Mouse (Mus musculus) heart, embryonic 10.5 days (tissue): Measurements from ENCODE around the gene Timm44. TPM values are rescaled to one million over a fixed set of nuclear protein-coding genes. Genes with fewer than 3 reads are reported as not detected.
A peak's percentile ranks its signal among the peaks of the same experiment; 100 is the strongest.

Source experiments
- DNase-seq: peaks from one replicate; pipeline ENCODE4 v3.0.0-alpha.2; 2017; ENCODE audit warnings: low spot score
- H3K27ac ChIP-seq: fragments of 300-500 bp; sonication (generic); 2 replicates; pipeline ENCODE4 v1.5.1; 2016; ENCODE audit warnings: mild to moderate bottlenecking
- H3K27me3 ChIP-seq: fragments of 300-500 bp; sonication (generic); 2 replicates; pipeline ENCODE4 v1.6.1; 2016; ENCODE audit warnings: mild to moderate bottlenecking; ENCODE audit not compliant: poor library complexity, insufficient read depth, severe bottlenecking
- H3K36me3 ChIP-seq: fragments of 300-500 bp; sonication (generic); 2 replicates; pipeline ENCODE4 v1.6.1; 2016; ENCODE audit warnings: mild to moderate bottlenecking, moderate library complexity
- H3K4me1 ChIP-seq: fragments of 300-500 bp; sonication (generic); 2 replicates; pipeline ENCODE4 v1.6.1; 2016; ENCODE audit warnings: mild to moderate bottlenecking
- H3K4me3 ChIP-seq: fragments of 300-500 bp; sonication (generic); 2 replicates; pipeline ENCODE4 v1.5.1; 2016; ENCODE audit warnings: mild to moderate bottlenecking, moderate library complexity
- H3K9me3 ChIP-seq: fragments of 300-500 bp; sonication (generic); 2 replicates; pipeline ENCODE4 v1.6.1; 2016; ENCODE audit warnings: mild to moderate bottlenecking, moderate library complexity
- WGBS: fragments of 180-500 bp; shearing (Covaris S2); methylation state at CpG from one replicate; pipeline ENCODE4 v1.1.7; 2016; 5-methylcytosine and 5-hydroxymethylcytosine counted together
- polyA plus RNA-seq: library from polyadenylated mRNA; unstranded; fragments of >200 nt; fragmentation: Nextera tagmentation; extraction: Ambion mirVana; gene quantifications from 2 replicates; pipeline ENCODE4 v1.2.1, GENCODE M21; 2016

Gene Timm44
- polyA plus RNA-seq, 1 experiment from 2014 or later = 70.2 TPM

GRCm38 (mm10) chr8:4245061-4245460 lies 30.7 kb downstream of the Timm44 start:
- Histone ChIP-seq H3K9me3 (no peaks in the 10 kb centered on the region), H3K4me1 (peaks cover 26% of the 10 kb centered on the region), H3K4me3 (no peak overlapping the region), H3K36me3 (peaks cover 75% of the 10 kb centered on the region), H3K27ac (no peak overlapping the region), H3K27me3 (no peaks in the 10 kb centered on the region)
- no peak for DNase-seq
- 95% methylated on average over 5 of the region's 5 CpGs for WGBS

GRCm38 (mm10) chr8:4239193-4239890 lies 36.4 kb downstream of the Timm44 start:
- H3K27ac ChIP-seq = peak overlapping the region; percentile 97
- DNase-seq = no peak
- 13% methylated on average over 19 of the region's 19 CpGs for WGBS

GRCm38 (mm10) chr8:4238434-4239192 lies 37.1 kb downstream of the Timm44 start, which contains the start of the genes Map2k7 and Gm49320:
Gene Map2k7, plus strand, starts transcription at chr8:4238740.
Gene Gm49320, plus strand, starts transcription at chr8:4238865.
- H3K4me3 ChIP-seq = peak within 1 kb of the TSS; percentile 81
- peaks cover 21% of the 10 kb centered on the region for H3K4me1 ChIP-seq
- peaks cover 22% of the 10 kb centered on the region for H3K27me3 ChIP-seq
- H3K27ac ChIP-seq = peak within 1 kb of the TSS; percentile 97
- under 1% methylated on average over 71 of the region's 71 CpGs for WGBS
- peaks cover 29% of the 10 kb centered on the region for H3K36me3 ChIP-seq
- peak; percentile 99 for DNase-seq
- H3K9me3 ChIP-seq = no peaks in the 10 kb centered on the region

More at GRCm38 (mm10) chr8:4239193-4239890, 36.4 kb downstream of the Timm44 start:
- peaks cover 21% of the 10 kb centered on the region for H3K4me1 ChIP-seq
- peaks cover 15% of the 10 kb centered on the region; the same call in 1 of the 2 replicates for H3K27me3 ChIP-seq
- peaks cover 36% of the 10 kb centered on the region for H3K36me3 ChIP-seq
- no peaks in the 10 kb centered on the region for H3K9me3 ChIP-seq
- peak overlapping the region; percentile 81 for H3K4me3 ChIP-seq

- no peaks in the 10 kb centered on the region for H3K9me3 ChIP-seq
- H3K4me1 ChIP-seq = peaks cover 21% of the 10 kb centered on the region
- H3K4me3 ChIP-seq = peak overlapping the region; percentile 81
- DNase-seq = no peak
- H3K27me3 ChIP-seq = peaks cover 22% of the 10 kb centered on the region
- H3K27ac ChIP-seq = peak overlapping the region; percentile 97
- WGBS = 21% methylated on average over 15 of the region's 15 CpGs
- peaks cover 22% of the 10 kb centered on the region for H3K36me3 ChIP-seq
Observed at GRCm38 (mm10) chr8:4237814-4238433, 37.8 kb downstream of the Timm44 start.

- Histone ChIP-seq H3K27ac (no peak overlapping the region), H3K4me1 (peaks cover 9% of the 10 kb centered on the region), H3K27me3 (peaks cover 54% of the 10 kb centered on the region), H3K9me3 (no peaks in the 10 kb centered on the region), H3K4me3 (no peak overlapping the region), H3K36me3 (no peaks in the 10 kb centered on the region)
- no peak for DNase-seq
- 52% methylated on average over 10 of the region's 10 CpGs for WGBS
Observed at GRCm38 (mm10) chr8:4230612-4231351, 44.9 kb downstream of the Timm44 start.

GRCm38 (mm10) chr8:4229784-4230183 lies 45.9 kb downstream of the Timm44 start:
- H3K27me3 ChIP-seq = peaks cover 52% of the 10 kb centered on the region
- H3K4me3 ChIP-seq = no peak overlapping the region
- WGBS = 71% methylated on average over 5 of the region's 5 CpGs
- no peaks in the 10 kb centered on the region for H3K9me3 ChIP-seq
- H3K27ac ChIP-seq = no peak overlapping the region
- H3K36me3 ChIP-seq = no peaks in the 10 kb centered on the region
- DNase-seq = no peak
- peaks cover 9% of the 10 kb centered on the region for H3K4me1 ChIP-seq

- Histone ChIP-seq H3K9me3 (no peaks in the 10 kb centered on the region), H3K27ac (no peak overlapping the region), H3K4me3 (no peak overlapping the region), H3K36me3 (no peaks in the 10 kb centered on the region), H3K27me3 (peaks cover 57% of the 10 kb centered on the region), H3K4me1 (peaks cover 9% of the 10 kb centered on the region)
- 83% methylated on average over 4 of the region's 4 CpGs for WGBS
- DNase-seq = no peak
Observed at GRCm38 (mm10) chr8:4227919-4228318, 47.8 kb downstream of the Timm44 start.

- Histone ChIP-seq H3K9me3 (no peaks in the 10 kb centered on the region), H3K36me3 (no peaks in the 10 kb centered on the region), H3K27me3 (peaks cover 57% of the 10 kb centered on the region), H3K4me1 (peaks cover 9% of the 10 kb centered on the region), H3K27ac (no peak within 1 kb of the TSS), H3K4me3 (peak within 1 kb of the TSS; percentile 50)
- 4% methylated on average over 33 of the region's 33 CpGs for WGBS
- no peak for DNase-seq
Observed at GRCm38 (mm10) chr8:4226739-4227347, 48.9 kb downstream of the Timm44 start, which contains the start of gene Lrrc8e. Gene Lrrc8e, plus strand, starts transcription at chr8:4226827.

GRCm38 (mm10) chr8:4226323-4226722 lies 49.4 kb downstream of the Timm44 start:
- no peak for DNase-seq
- H3K27me3 ChIP-seq = peaks cover 57% of the 10 kb centered on the region
- H3K27ac ChIP-seq = no peak overlapping the region
- H3K36me3 ChIP-seq = no peaks in the 10 kb centered on the region
- peaks cover 9% of the 10 kb centered on the region for H3K4me1 ChIP-seq
- peak overlapping the region; percentile 50 for H3K4me3 ChIP-seq
- no peaks in the 10 kb centered on the region for H3K9me3 ChIP-seq
- 9% methylated on average over 4 of the region's 4 CpGs for WGBS

- peaks cover 12% of the 10 kb centered on the region for H3K4me1 ChIP-seq
- H3K9me3 ChIP-seq = no peaks in the 10 kb centered on the region
- no peaks in the 10 kb centered on the region for H3K36me3 ChIP-seq
- no peak overlapping the region for H3K4me3 ChIP-seq
- peaks cover 61% of the 10 kb centered on the region for H3K27me3 ChIP-seq
- H3K27ac ChIP-seq = no peak overlapping the region
- no peak for DNase-seq
Observed at GRCm38 (mm10) chr8:4222059-4222458, 53.7 kb downstream of the Timm44 start.

- peaks cover 16% of the 10 kb centered on the region for H3K4me1 ChIP-seq
- no peak overlapping the region for H3K4me3 ChIP-seq
- no peak overlapping the region for H3K27ac ChIP-seq
- no peaks in the 10 kb centered on the region for H3K9me3 ChIP-seq
- peaks cover 64% of the 10 kb centered on the region for H3K27me3 ChIP-seq
- WGBS = 85% methylated on average over 3 of the region's 3 CpGs
- no peak for DNase-seq
- no peaks in the 10 kb centered on the region for H3K36me3 ChIP-seq
Observed at GRCm38 (mm10) chr8:4219617-4220016, 56.1 kb downstream of the Timm44 start.
